Mouse (Mus musculus): ENCODE measurements at regions not wholly inside any gene's neighbourhood (a gene's known extent, or its start where the extent isn't known, plus 50 kb on each side); places are given as distances from the start of the nearest gene placed in this dataset.

DNA sequence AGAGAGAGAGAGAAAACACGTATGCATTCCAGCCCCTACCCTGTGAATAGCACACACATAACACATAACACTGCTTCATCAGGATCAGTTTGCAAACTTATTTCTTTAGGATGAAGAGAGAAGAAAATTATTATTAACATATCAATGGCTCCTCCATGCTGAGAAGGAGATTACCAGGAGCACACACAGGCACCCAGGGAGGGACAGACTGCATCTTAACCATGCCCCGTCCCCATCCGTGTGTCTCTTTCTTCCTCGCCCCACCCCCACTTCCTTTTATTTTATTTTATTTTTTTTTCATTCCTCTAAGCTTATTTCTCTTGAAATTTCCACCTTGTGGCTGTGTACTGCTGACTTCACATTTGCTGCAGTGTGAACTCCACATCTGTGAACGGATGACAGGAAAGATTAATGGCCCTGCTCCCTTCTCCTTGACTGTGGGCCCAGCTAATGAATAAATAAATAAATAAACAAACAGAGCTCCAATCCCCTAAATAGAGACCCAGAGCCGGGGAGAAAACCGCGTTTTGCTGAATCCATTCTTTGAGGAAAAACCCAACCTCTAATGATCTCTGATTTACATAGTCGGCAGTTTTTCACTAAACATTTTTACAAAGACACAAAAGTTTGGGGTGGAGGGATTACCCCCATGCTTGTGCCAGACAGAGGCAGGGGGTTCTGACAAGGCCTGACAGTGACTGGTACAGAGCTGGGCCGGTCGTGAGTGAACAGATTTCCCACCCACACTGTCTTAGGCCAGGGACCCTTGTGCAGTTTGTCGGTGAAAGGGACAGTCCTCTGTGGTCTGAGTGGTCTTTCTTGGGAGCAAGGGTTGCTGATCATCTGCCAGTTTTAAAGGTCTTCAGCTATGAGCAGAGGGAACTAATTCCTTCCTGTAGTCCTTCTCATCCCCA is 127.0 kb downstream of the Dhx35 start:
- TF ChIP-seq CTCF (IDR thresholded peaks at IDR 0.05) = no peak

DNA sequence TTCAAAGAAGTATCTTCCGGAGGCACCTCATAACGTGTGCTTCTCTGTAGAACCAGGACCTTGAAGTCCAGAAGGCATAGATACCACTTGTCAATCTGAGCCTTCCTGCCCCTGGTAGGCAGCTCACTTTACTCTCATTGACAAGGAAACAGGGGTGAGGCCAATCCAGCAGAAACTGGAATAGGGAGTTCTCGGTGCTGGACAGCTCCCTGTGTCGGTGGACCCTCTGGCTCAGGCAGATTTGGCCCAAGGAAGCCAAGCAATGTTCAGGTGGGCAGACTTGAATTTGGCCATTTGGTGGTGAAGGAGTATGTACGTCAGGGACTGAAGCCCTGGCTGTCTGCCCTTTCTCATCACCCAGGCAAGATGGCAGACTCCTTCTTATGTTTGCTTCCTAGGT is 128.2 kb downstream of the Dhx35 start:
- H3K36me3 ChIP-seq (ENCODE audit: control insufficient read depth, insufficient read depth, low read length) = no peaks in the 10 kb centered on the region
- 37% methylated on average over 5 of the region's 5 CpGs for WGBS
- no peaks in the 10 kb centered on the region for H3K4me1 ChIP-seq (ENCODE audit: control insufficient read depth, insufficient read depth, low read length)
- H3K27ac ChIP-seq = no peak overlapping the region
- intact Hi-C loops (cut with DNase I) = no loop called here
- no peaks in the 10 kb centered on the region for H3K27me3 ChIP-seq (ENCODE audit: control insufficient read depth, insufficient read depth, low read length)
- no peak for DNase-seq
- TF ChIP-seq EP300 (IDR thresholded peaks at IDR 0.05; ENCODE audit: insufficient read depth, low read depth, low read length) (no peak), CTCF (IDR thresholded peaks at IDR 0.05) (no peak), POLR2A (IDR thresholded peaks at IDR 0.05; ENCODE audit: insufficient read depth, low read depth, low read length) (no peak)
- H3K79me2 ChIP-seq (replicated peaks; ENCODE audit: control insufficient read depth, insufficient read depth, low read length) = no peaks in the 10 kb centered on the region
- no peak overlapping the region for H3K4me3 ChIP-seq
- H3K9ac ChIP-seq (ENCODE audit: low read depth, low read length) = no peak overlapping the region

More for the DNA sequence above, 127.0 kb downstream of the Dhx35 start:
- 66% methylated on average over 12 of the region's 12 CpGs for WGBS
- Histone ChIP-seq H3K4me1 (ENCODE audit: control insufficient read depth, insufficient read depth, low read length) (no peaks in the 10 kb centered on the region; the same call in 1 of the 2 replicates), H3K27ac (no peak overlapping the region), H3K4me3 (no peak overlapping the region), H3K36me3 (ENCODE audit: control insufficient read depth, insufficient read depth, low read length) (no peaks in the 10 kb centered on the region), H3K27me3 (ENCODE audit: control insufficient read depth, insufficient read depth, low read length) (no peaks in the 10 kb centered on the region), H3K9ac (ENCODE audit: low read depth, low read length) (no peak overlapping the region), H3K79me2 (replicated peaks; ENCODE audit: control insufficient read depth, insufficient read depth, low read length) (no peaks in the 10 kb centered on the region)
- DNase-seq = no peak
- intact Hi-C loops (cut with DNase I) = no loop called here

DNA sequence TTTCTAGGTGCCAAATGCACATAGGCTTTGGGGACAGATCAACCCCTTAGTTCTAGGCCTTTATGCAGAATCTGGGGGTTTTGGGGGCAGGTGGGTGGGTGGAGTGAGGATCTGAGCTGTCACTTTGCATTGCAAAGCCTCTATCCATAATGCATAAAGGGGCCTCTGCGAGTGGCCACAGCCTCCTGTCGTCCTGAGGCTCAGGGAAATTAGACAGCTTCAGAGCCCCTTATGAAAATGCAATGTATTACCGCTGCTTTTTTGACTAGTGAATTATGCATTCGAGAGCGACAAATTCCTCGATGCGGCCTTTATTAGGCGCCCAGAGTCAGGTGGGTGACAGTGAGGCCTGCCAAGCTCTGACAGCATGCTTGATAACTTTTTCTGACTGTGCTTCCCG is 134.9 kb downstream of the Dhx35 start:
- no peak overlapping the region for H3K4me3 ChIP-seq
- no peak overlapping the region for H3K27ac ChIP-seq
- H3K9ac ChIP-seq (ENCODE audit: low read depth, low read length) = no peak overlapping the region
- no peak for TF ChIP-seq EP300 (IDR thresholded peaks at IDR 0.05; ENCODE audit: insufficient read depth, low read depth, low read length)
- TF ChIP-seq CTCF (IDR thresholded peaks at IDR 0.05) = no peak
- no peak for TF ChIP-seq POLR2A (IDR thresholded peaks at IDR 0.05; ENCODE audit: insufficient read depth, low read depth, low read length)
- no peaks in the 10 kb centered on the region for H3K79me2 ChIP-seq (replicated peaks; ENCODE audit: control insufficient read depth, insufficient read depth, low read length)
- WGBS = 70% methylated on average over 9 of the region's 9 CpGs
- H3K27me3 ChIP-seq (ENCODE audit: control insufficient read depth, insufficient read depth, low read length) = no peaks in the 10 kb centered on the region
- no peaks in the 10 kb centered on the region for H3K4me1 ChIP-seq (ENCODE audit: control insufficient read depth, insufficient read depth, low read length)
- no peaks in the 10 kb centered on the region for H3K36me3 ChIP-seq (ENCODE audit: control insufficient read depth, insufficient read depth, low read length)
- no peak for DNase-seq
- intact Hi-C loops (cut with DNase I) = no loop called here

DNA sequence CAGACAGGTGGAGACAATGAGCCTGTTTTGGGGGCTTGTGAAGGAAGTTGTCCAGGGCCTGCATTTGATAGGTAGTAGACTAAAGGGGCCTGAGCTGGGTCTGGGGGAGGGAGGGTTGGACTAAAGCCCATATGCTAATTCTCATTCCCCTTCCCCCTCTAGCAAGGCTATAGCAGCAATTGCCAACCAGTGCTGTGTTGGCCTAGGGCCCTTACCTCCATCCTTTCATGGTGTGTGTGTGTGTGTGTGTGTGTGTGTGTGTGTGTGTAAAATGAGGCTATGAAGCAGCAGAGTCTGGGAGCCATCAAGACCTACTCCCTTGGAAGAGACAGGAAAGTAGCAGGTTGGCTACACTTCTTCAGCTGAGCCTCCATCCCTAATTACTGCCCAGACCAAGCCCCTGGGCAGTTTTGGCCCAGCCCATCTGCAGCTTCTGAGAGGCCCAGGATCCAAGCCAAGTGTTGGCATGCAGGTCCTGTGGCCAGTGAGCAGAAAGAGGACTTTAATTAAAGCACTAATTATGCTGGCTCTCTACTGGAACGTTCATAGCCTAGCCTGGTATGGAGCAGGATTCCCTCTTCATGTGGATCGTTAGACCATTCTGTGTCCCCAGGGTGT is 143.4 kb downstream of the Dhx35 start:
- H3K9ac ChIP-seq (ENCODE audit: low read depth, low read length) = no peak overlapping the region
- H3K36me3 ChIP-seq (ENCODE audit: control insufficient read depth, insufficient read depth, low read length) = no peaks in the 10 kb centered on the region
- DNase-seq = no peak
- H3K79me2 ChIP-seq (replicated peaks; ENCODE audit: control insufficient read depth, insufficient read depth, low read length) = no peaks in the 10 kb centered on the region
- H3K4me3 ChIP-seq = no peak overlapping the region
- TF ChIP-seq POLR2A (IDR thresholded peaks at IDR 0.05; ENCODE audit: insufficient read depth, low read depth, low read length) = no peak
- no peak for TF ChIP-seq CTCF (IDR thresholded peaks at IDR 0.05)
- TF ChIP-seq EP300 (IDR thresholded peaks at IDR 0.05; ENCODE audit: insufficient read depth, low read depth, low read length) = no peak
- H3K27ac ChIP-seq = no peak overlapping the region
- intact Hi-C loops (cut with DNase I) = no loop called here
- H3K27me3 ChIP-seq (ENCODE audit: control insufficient read depth, insufficient read depth, low read length) = no peaks in the 10 kb centered on the region
- no peaks in the 10 kb centered on the region for H3K4me1 ChIP-seq (ENCODE audit: control insufficient read depth, insufficient read depth, low read length)
- 75% methylated on average over 2 of the region's 2 CpGs for WGBS

DNA sequence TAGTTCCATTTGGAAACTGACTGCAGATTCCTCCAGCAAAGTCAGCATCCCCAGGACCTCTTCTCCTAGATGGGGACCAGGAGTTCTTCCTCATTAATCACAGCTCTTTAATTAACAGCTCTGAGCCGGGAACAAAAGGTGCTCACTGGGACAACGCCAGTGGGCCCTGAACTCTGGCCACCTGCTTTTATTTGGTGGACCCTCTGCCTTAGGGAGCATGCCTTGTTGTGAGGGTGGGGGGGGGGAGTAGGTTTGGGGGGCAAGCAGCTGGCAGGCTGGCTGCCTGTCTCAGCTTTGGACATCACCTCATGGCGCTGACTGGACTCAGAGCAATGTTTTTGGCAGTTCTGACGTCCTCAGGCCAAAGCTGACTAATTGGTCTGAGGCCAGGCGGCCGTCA is 154.8 kb downstream of the Dhx35 start:
- Histone ChIP-seq H3K79me2 (replicated peaks; ENCODE audit: control insufficient read depth, insufficient read depth, low read length) (no peaks in the 10 kb centered on the region), H3K9ac (ENCODE audit: low read depth, low read length) (no peak overlapping the region), H3K27ac (no peak overlapping the region), H3K27me3 (ENCODE audit: control insufficient read depth, insufficient read depth, low read length) (no peaks in the 10 kb centered on the region), H3K4me1 (ENCODE audit: control insufficient read depth, insufficient read depth, low read length) (no peaks in the 10 kb centered on the region), H3K4me3 (no peak overlapping the region), H3K36me3 (ENCODE audit: control insufficient read depth, insufficient read depth, low read length) (no peaks in the 10 kb centered on the region)
- no peak for TF ChIP-seq CTCF (IDR thresholded peaks at IDR 0.05)
- no peak for TF ChIP-seq POLR2A (IDR thresholded peaks at IDR 0.05; ENCODE audit: insufficient read depth, low read depth, low read length)
- TF ChIP-seq EP300 (IDR thresholded peaks at IDR 0.05; ENCODE audit: insufficient read depth, low read depth, low read length) = no peak
- intact Hi-C loops (cut with DNase I) = no loop called here
- no peak for DNase-seq
- WGBS = 42% methylated on average over 6 of the region's 6 CpGs

DNA sequence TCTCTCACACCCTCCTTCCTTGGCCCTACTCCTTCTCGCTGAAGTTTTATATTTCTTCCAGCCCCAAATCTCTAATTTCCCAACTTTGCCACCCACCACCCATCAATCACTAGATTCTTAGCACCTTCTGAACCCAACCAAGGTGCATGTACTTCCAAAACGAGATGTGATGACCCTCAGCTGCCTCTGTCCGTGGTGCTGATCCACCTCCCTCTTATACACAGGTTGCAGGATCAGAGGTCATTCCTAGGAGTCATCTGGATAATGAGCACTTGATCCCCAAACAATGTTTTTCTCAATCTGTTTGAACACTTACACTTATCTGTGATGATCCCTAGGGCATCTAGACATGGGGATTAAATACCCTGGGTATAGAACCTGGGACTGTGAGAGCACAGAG is 156.5 kb downstream of the Dhx35 start:
- Histone ChIP-seq H3K36me3 (ENCODE audit: control insufficient read depth, insufficient read depth, low read length) (no peaks in the 10 kb centered on the region), H3K27ac (no peak overlapping the region), H3K27me3 (ENCODE audit: control insufficient read depth, insufficient read depth, low read length) (no peaks in the 10 kb centered on the region), H3K9ac (ENCODE audit: low read depth, low read length) (no peak overlapping the region), H3K4me3 (no peak overlapping the region), H3K79me2 (replicated peaks; ENCODE audit: control insufficient read depth, insufficient read depth, low read length) (no peaks in the 10 kb centered on the region), H3K4me1 (ENCODE audit: control insufficient read depth, insufficient read depth, low read length) (no peaks in the 10 kb centered on the region)
- DNase-seq = no peak
- WGBS = 33% methylated on average over 3 of the region's 3 CpGs
- TF ChIP-seq POLR2A (IDR thresholded peaks at IDR 0.05; ENCODE audit: insufficient read depth, low read depth, low read length) = no peak
- TF ChIP-seq CTCF (IDR thresholded peaks at IDR 0.05) = no peak
- no peak for TF ChIP-seq EP300 (IDR thresholded peaks at IDR 0.05; ENCODE audit: insufficient read depth, low read depth, low read length)
- intact Hi-C loops (cut with DNase I) = no loop called here
